Mouse (Mus musculus) left cerebral cortex, postnatal 14 days (tissue): ENCODE measurements around the gene Gm10775. TPM values are rescaled to one million over a fixed set of nuclear protein-coding genes. Genes with fewer than 3 reads are reported as not detected.

Experiments
- total RNA-seq, 2 experiments: library from RNA; stranded (reverse); gene quantifications; 2 replicates each; pipeline ENCODE4 v1.2.3; 2021

Gm10775 gene
- total RNA-seq, 2 experiments from 2014 or later: 0.59 to 1.1 TPM

Other genes starting within 250 kb of the Gm10775 start
- not detected for gene Spata31d1c, start 226.5 kb upstream of the Gm10775 start, total RNA-seq
- gene Prss47, start 206.8 kb upstream of the Gm10775 start, total RNA-seq: not detected
- gene Mfsd14b, start 146.6 kb upstream of the Gm10775 start, total RNA-seq: 10 to 100 TPM; 38.3 to 42.3 TPM
- not detected for gene Olfr465-ps1, start 121.5 kb upstream of the Gm10775 start, total RNA-seq
- not detected for gene Olfr466, start 109.3 kb upstream of the Gm10775 start, total RNA-seq
- not detected for gene Nlrp4f, start 53.6 kb upstream of the Gm10775 start, total RNA-seq
- gene Zfp369, start 19.3 kb downstream of the Gm10775 start, total RNA-seq: 10 to 100 TPM; 60.2 to 60.7 TPM